9 mouse cellular contexts compared by ENCODE assay signal in the genomic region with DNA sequence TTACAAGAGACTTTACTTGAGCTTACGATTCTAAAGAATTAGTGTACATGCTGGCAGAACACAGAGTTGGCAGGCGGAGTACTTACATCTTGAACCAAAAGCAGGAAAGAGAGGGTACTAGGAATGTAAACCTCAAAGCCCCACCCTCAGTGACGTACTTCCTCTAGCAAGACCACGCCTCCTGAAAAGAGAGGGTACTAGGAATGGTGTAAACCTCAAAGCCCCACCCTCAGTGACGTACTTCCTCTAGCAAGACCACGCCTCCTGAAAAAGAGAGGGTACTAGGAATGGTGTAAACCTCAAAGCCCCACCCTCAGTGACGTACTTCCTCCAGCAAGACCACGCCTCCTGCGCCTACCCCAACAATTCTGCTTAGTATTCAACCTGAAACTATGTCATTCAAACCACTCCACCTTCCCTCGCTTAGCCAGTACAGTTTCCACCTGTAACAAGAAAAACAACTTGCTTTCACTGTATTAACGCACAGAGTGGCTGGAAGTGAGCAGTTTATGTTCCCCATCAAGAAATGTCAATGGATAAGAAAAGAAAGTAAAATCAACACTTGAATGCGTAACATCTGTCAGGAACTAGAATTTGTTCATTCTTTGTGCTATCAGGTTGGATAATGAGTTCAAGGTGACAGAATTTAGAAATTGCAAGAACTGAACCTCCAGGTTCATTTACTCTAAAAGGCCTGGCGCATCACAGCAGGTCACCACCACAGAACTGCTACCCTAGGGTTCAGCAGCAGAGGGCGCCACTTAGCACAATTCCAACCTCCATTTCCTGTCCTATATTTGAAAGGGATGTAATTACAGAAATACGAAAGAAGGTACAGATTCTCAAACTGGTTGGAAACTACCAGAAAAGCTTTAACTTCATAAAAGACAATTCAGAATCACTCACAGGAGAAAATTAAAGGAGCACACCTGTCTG.
DNase-seq lines count a peak whose midpoint lies in the region; ATAC-seq and TF ChIP-seq lines count a peak whose summit lies in the region.
"Had no signal": no experiment of that assay in that cellular context is flagged by ENCODE, and none has a peak within 500 bp of the region (broad histone marks: within the 10 kb centered on the region; RNA-seq: fewer than 3 reads in every experiment).

No protein-coding gene starts in this region.

- no peak for DNase-seq in forebrain, postnatal 0 days
- no peak for DNase-seq in midbrain, postnatal 0 days (ENCODE audit: low spot score)
- no peak for DNase-seq in midbrain, embryonic 10.5 days (ENCODE audit: low spot score)
- peak; percentile 39 for DNase-seq in limb, embryonic 10.5 days (ENCODE audit: low spot score)
- DNase-seq in thymus, postnatal 4 days = peak; percentile 76
- DNase-seq in gastrocnemius, postnatal 10 days = no peak
- DNase-seq in midbrain, embryonic 14.5 days = no peak

- H3K27ac ChIP-seq in forebrain, postnatal 0 days (ENCODE audit: low read depth, low read length) = no peak overlapping the region
- no peak overlapping the region for H3K27ac ChIP-seq in forebrain, embryonic 16.5 days (ENCODE audit: low read length)
- no peak overlapping the region for H3K27ac ChIP-seq in midbrain, postnatal 0 days (ENCODE audit: low read depth, low read length)
- H3K27ac ChIP-seq in midbrain, embryonic 10.5 days (replicated peaks) = no peak overlapping the region
- no peak overlapping the region for H3K27ac ChIP-seq in limb, embryonic 10.5 days
- H3K27ac ChIP-seq in midbrain, embryonic 14.5 days (replicated peaks; ENCODE audit: low read depth, low read length) = no peak overlapping the region
- H3K27ac ChIP-seq: midbrain, embryonic 12.5 days had no signal

- H3K9me3 ChIP-seq in forebrain, postnatal 0 days (ENCODE audit: low read length) = no peaks in the 10 kb centered on the region
- no peaks in the 10 kb centered on the region for H3K9me3 ChIP-seq in forebrain, embryonic 16.5 days (ENCODE audit: control insufficient read depth, low read length)
- no peaks in the 10 kb centered on the region for H3K9me3 ChIP-seq in midbrain, postnatal 0 days (ENCODE audit: low read length)
- H3K9me3 ChIP-seq in midbrain, embryonic 10.5 days (replicated peaks) = no peaks in the 10 kb centered on the region
- no peaks in the 10 kb centered on the region for H3K9me3 ChIP-seq in limb, embryonic 10.5 days (replicated peaks)
- H3K9me3 ChIP-seq in midbrain, embryonic 14.5 days (ENCODE audit: control insufficient read depth, low read length) = no peaks in the 10 kb centered on the region
- H3K9me3 ChIP-seq: midbrain, embryonic 12.5 days had no signal

- H3K4me3 ChIP-seq in forebrain, postnatal 0 days (ENCODE audit: low read depth, low read length) = no peak overlapping the region
- H3K4me3 ChIP-seq in forebrain, embryonic 16.5 days (replicated peaks; ENCODE audit: low read length) = no peak overlapping the region
- no peak overlapping the region for H3K4me3 ChIP-seq in midbrain, postnatal 0 days (ENCODE audit: low read depth, low read length)
- no peak overlapping the region for H3K4me3 ChIP-seq in midbrain, embryonic 10.5 days
- no peak overlapping the region for H3K4me3 ChIP-seq in limb, embryonic 10.5 days
- H3K4me3 ChIP-seq in midbrain, embryonic 14.5 days (replicated peaks; ENCODE audit: low read depth, low read length) = no peak overlapping the region
- H3K4me3 ChIP-seq: midbrain, embryonic 12.5 days had no signal

- peaks cover 4% of the 10 kb centered on the region; the same call in 1 of the 2 replicates for H3K36me3 ChIP-seq in forebrain, postnatal 0 days (ENCODE audit: insufficient read depth)
- peaks cover 4% of the 10 kb centered on the region; the same call in 1 of the 2 replicates for H3K36me3 ChIP-seq in forebrain, embryonic 16.5 days (ENCODE audit: control insufficient read depth, insufficient read depth)
- H3K36me3 ChIP-seq in midbrain, postnatal 0 days (ENCODE audit: insufficient read depth, low read length) = no peaks in the 10 kb centered on the region
- no peaks in the 10 kb centered on the region for H3K36me3 ChIP-seq in midbrain, embryonic 10.5 days
- H3K36me3 ChIP-seq in limb, embryonic 10.5 days = no peaks in the 10 kb centered on the region
- H3K36me3 ChIP-seq in midbrain, embryonic 14.5 days (ENCODE audit: control insufficient read depth, insufficient read depth, low read length) = no peaks in the 10 kb centered on the region
- H3K36me3 ChIP-seq: midbrain, embryonic 12.5 days had no signal

- no peaks in the 10 kb centered on the region for H3K27me3 ChIP-seq in forebrain, postnatal 0 days (ENCODE audit: insufficient read depth, low read length)
- H3K27me3 ChIP-seq in forebrain, embryonic 16.5 days (replicated peaks; ENCODE audit: control insufficient read depth, insufficient read depth, low read length) = no peaks in the 10 kb centered on the region
- no peaks in the 10 kb centered on the region for H3K27me3 ChIP-seq in midbrain, postnatal 0 days (ENCODE audit: insufficient read depth, low read length)
- H3K27me3 ChIP-seq in midbrain, embryonic 10.5 days (ENCODE audit: low read depth, poor library complexity, severe bottlenecking) = no peaks in the 10 kb centered on the region
- no peaks in the 10 kb centered on the region for H3K27me3 ChIP-seq in limb, embryonic 10.5 days (ENCODE audit: low read depth, poor library complexity, severe bottlenecking)
- no peaks in the 10 kb centered on the region for H3K27me3 ChIP-seq in midbrain, embryonic 14.5 days (ENCODE audit: control insufficient read depth, insufficient read depth, low read length)
- H3K27me3 ChIP-seq: midbrain, embryonic 12.5 days had no signal

- ATAC-seq in forebrain, postnatal 0 days = no peak
- ATAC-seq in forebrain, embryonic 16.5 days = no peak
- ATAC-seq in midbrain, postnatal 0 days (ENCODE audit: low FRiP score) = no peak
- no peak for ATAC-seq in midbrain, embryonic 14.5 days (ENCODE audit: low FRiP score, low TSS enrichment)

- H3K4me1 ChIP-seq in forebrain, postnatal 0 days (ENCODE audit: insufficient read depth) = peaks cover 6% of the 10 kb centered on the region
- H3K4me1 ChIP-seq in forebrain, embryonic 16.5 days (replicated peaks; ENCODE audit: control insufficient read depth, insufficient read depth, low read length) = peaks cover 15% of the 10 kb centered on the region
- H3K4me1 ChIP-seq in midbrain, postnatal 0 days (ENCODE audit: insufficient read depth, low read length) = peaks cover 7% of the 10 kb centered on the region
- H3K4me1 ChIP-seq in midbrain, embryonic 10.5 days = peaks cover 38% of the 10 kb centered on the region
- peaks cover 5% of the 10 kb centered on the region; the same call in 1 of the 2 replicates for H3K4me1 ChIP-seq in limb, embryonic 10.5 days
- H3K4me1 ChIP-seq in midbrain, embryonic 14.5 days (ENCODE audit: control insufficient read depth, insufficient read depth, low read length) = peaks cover 15% of the 10 kb centered on the region

- peak; percentile 43 for TF ChIP-seq CTCF in forebrain, postnatal 0 days (IDR thresholded peaks at IDR 0.05; ENCODE audit: low read depth)
- TF ChIP-seq CTCF in midbrain, postnatal 0 days (IDR thresholded peaks at IDR 0.05) = peak; percentile 57

- no peak overlapping the region for H3K4me2 ChIP-seq in forebrain, postnatal 0 days (ENCODE audit: low read depth)
- H3K4me2 ChIP-seq in forebrain, embryonic 16.5 days (ENCODE audit: low read length) = no peak overlapping the region
- H3K4me2 ChIP-seq in midbrain, postnatal 0 days (ENCODE audit: low read depth, low read length, poor library complexity, severe bottlenecking) = no peak overlapping the region
- H3K4me2 ChIP-seq in midbrain, embryonic 14.5 days (ENCODE audit: low read length) = no peak overlapping the region
- H3K4me2 ChIP-seq: midbrain, embryonic 12.5 days had no signal

- 94% methylated on average over 15 of the region's 15 CpGs for WGBS in forebrain, postnatal 0 days
- 96% methylated on average over 15 of the region's 15 CpGs for WGBS in forebrain, embryonic 16.5 days
- WGBS in midbrain, postnatal 0 days = 94% methylated on average over 15 of the region's 15 CpGs
- WGBS in midbrain, embryonic 10.5 days = 92% methylated on average over 15 of the region's 15 CpGs
- 92% methylated on average over 15 of the region's 15 CpGs for WGBS in limb, embryonic 10.5 days
- WGBS in midbrain, embryonic 14.5 days = 96% methylated on average over 15 of the region's 15 CpGs

- no peak overlapping the region for H3K9ac ChIP-seq in forebrain, postnatal 0 days
- no peak overlapping the region for H3K9ac ChIP-seq in forebrain, embryonic 16.5 days (replicated peaks; ENCODE audit: low read depth, low read length)
- H3K9ac ChIP-seq in midbrain, postnatal 0 days (replicated peaks; ENCODE audit: low read length, poor library complexity, severe bottlenecking) = no peak overlapping the region
- H3K9ac ChIP-seq in midbrain, embryonic 14.5 days (replicated peaks; ENCODE audit: low read length) = no peak overlapping the region
- H3K9ac ChIP-seq: midbrain, embryonic 12.5 days had no signal

Comparison
In these comparisons a context has a peak if more than half of its experiments do, and no peak if none do; other contexts are left out.
1. DNase-seq: peak in limb, embryonic 10.5 days (single experiment) and thymus, postnatal 4 days (single experiment); none in forebrain, postnatal 0 days (single experiment), midbrain, postnatal 0 days (single experiment), midbrain, embryonic 10.5 days (single experiment), gastrocnemius, postnatal 10 days (single experiment) and midbrain, embryonic 14.5 days (single experiment).